Mouse (Mus musculus): ENCODE measurements around the gene Slc35b3. TPM values are rescaled to one million over a fixed set of nuclear protein-coding genes. Genes with fewer than 3 reads are reported as not detected.

The Slc35b3 gene
- total RNA-seq, 2 experiments from 2014 or later: 21.8 to 24.7 TPM

DNA sequence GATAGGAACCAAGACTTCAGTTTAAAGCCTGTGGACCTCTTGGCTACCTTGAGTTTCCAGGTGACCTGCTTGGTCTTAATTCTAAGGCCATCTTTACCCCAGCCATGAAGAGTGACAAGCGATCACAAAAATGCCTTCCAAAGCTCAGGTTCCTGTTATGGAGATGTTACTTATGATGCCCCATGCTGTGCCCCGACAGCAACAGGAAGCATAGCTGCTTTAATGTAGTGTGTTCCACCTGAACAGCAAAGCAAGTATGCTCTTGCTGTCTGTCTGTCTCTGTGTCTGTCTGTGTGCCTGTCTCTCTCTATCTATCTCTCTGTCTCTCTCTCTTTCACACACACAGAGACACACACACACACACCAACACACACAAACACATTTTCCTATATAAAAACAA, 22.2 kb downstream of the Slc35b3 start:
- no peak for DNase-seq

DNA sequence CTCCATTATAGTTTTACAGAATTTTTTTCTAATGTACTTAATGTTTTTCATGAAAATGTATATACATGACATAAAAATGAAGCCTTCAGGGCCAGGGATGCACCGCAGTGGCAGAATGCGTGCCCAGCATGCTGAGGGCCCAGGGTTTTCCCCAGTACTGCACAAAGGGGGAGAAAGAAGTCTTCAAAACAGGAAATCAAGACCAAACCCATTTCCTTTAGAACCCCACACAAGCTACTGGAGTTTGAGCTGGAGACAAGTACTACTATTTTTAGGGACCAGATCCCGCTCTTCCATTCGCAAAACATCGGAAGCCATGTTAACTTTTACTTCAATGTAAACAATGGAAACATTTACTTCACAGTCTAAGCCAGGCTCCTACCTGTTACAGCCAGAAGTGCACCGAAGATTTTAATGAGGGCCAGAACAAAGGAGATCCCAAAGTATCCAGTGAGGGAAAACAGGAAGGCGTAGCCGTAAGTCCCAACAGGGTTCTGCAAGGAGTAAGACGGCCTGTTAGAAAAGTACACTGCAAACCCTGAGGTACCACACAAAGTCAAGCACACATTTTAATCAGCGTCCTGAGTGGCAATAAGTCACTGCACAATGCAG, 23.7 kb downstream of the Slc35b3 start:
- no peak for DNase-seq

DNA sequence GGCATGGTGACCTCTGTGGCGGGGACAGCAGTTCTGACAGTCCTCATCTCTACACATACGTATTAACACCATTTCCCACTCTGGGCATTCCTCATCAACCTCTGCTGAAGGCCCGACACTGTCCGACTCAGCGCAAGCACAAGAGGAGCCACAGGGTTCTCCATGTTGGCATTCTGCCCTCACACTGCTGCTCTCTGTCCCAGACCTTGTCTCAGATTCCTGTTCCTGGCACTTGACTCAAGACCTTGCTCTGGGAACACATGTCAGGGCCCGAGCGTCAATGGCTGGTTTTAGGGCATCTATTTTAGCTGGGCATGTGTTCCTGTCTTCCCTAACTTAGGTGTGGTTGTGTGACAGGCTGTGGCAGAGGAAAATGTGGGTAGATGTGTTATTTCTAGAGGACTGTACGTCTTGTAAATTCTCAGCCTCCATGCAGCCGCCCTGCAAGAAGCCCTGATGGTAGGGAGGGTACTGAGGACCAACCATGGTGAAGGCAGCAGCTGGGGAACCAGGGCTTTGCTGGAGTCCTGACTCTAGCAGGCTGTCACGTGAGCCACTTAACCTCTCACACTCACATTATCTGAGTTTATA, 24.7 kb downstream of the Slc35b3 start:
- peak; percentile 51 for DNase-seq

DNA sequence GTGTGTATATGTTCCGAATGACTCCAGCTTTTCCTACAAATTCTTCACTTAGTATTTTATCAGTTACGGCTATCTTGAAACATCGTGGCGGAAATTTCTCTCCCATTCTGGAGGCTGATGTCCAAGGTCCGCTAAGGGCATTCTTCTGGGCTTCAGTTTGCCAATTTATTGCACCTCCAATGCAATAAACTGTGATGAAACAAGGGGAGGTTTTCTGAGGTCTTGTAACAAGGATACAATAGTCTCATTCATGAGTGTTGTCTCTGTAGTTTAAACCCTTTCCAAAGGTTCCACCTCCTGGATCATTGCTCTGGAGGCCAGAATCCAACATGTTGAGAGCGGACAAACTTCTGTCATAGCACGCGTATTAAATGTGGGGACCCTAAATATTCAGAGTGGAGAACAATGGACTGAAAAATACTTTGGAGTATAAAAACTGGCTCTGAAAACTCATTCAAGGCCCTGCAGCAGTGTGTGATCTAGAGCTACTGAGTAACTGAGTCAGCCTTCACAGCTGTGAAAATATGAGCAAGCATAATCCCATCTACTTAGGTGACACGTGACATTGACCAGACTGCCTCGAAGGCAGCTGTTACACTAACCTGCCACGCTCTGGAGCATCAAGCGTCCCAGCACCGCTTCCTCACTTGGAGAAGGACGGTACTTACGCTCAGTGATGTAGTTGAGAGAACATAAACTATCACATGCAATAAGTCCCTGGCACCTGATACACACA, 30.7 kb downstream of the Slc35b3 start:
- no peak for DNase-seq

DNA sequence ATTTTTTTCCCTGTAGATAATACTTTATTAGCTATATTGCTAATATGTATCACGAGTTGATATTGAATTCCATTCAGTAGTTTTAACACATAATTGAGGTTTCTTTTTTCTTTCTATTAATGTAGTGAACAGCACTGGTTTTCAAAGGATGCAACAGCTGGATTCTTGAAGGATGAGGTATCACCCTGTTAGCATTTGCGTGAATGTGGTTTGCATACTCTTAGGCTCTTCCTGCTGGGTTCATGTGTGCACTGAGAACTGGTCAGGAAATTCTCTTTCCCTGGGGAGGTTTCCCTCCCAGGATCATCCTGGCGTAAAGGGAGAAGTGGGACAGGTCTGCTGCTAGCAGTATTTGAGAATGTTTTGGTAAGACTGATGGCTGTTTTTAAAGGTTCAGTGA, 38.0 kb downstream of the Slc35b3 start:
- no peak for DNase-seq

DNA sequence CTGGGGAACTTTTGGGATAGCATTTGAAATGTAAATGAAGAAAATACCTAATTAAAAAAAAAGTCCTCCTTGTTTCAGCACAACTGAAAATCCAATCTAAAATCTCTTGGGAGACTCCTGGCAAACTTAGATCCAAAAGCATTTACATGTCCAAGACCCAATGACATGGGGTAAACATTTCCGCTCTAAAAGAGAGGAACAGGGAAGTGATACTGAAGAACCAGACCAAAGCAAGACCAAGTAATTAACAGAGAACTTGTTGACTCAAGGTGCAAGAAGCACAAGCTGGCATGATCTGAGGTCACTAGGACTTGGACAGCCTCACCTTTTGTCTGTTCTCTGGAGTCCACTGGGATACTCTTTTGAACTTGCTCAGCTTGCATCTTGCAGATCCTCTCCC, 39.4 kb downstream of the Slc35b3 start:
- DNase-seq: no peak

DNA sequence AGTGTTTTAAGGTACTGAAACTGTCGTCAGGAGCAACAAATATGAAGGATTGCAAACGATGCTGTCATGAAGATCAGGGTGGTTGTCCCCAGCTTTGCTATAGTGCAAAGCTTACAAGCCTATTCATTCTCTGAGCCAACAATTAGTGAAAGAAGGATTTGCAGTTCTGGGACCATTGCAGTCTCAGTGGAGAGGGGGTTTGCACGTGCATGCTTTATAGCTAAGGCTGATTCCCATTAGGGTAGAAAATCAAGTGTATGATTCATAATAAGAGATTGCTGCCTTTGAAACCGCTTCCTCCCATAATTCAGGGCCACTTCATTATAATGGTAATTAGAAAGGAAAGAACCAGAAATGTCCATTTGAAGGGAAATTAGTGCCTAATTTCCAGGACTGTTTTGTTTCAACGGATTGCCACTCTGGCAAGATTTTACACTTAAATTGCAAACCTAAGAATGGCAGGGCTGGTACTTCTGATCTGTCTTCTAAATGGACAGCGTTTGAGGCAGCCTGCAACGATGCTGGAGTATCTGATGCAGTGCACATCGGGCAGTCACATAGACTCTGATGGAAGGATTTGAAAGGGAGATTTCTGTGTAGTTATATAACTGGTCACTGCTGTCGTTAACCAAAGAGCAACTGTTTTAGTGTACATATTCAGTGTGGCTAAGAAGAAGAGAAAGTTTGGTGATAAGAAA, 42.3 kb downstream of the Slc35b3 start:
- no peak for DNase-seq

DNA sequence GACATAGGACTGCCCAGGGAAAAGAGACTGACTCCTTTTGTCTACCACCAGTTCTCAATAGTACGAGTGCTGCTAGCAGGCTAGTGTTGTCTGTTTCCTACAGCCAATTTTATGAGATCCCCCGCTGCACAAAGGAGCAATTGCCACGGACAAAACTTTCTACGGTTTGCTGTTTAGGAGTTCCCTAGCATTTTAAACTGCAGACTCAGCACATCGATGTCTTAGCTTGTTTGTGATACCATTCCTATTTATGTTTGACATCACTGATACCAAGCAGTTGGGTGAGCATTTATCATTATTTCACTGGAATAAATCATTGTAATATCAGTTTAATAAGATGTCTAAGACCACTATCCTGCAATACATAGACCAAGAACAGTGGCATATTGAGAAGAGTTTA, 43.1 kb downstream of the Slc35b3 start:
- DNase-seq: no peak

DNA sequence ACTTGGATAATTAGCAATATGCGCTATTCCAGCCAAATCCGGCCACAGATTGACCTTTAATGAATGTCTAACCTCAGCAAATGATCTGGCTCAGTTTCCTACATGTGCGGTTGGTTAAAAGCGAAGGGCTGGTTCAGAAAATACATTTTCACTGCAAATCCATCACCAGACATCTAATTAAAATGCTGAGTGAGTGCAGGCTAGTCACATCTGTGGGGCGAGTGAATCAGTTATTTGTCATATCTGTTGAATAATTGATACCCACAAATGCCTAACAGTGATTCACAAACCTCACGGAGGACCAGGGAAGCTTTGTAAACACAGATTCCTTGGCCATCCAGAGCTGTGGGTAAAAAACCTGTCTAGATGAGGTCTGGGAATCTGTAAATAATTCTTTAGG, 45.9 kb downstream of the Slc35b3 start:
- DNase-seq: no peak

DNA sequence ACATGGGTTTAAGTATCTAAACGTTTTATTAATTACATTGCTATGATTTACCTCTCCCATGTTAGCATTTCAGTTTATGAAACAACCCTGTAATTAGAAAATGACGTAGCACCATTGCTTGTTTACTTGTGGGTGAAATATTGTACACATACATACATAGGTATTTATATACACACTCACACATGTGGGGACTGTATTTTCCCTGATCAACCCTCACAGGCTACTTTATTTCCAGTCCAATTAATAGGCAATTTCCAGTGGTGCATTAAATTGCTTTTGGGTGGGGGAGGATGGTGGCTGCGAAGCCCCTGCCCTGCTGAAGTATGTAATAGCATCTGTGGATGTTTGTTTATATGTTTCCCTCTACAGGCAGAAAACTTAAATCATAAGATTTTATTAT, 68.3 kb downstream of the Slc35b3 start:
- no peak for DNase-seq

Data from adrenal gland, postnatal 10 days (tissue).